Mouse (Mus musculus): ENCODE measurements at regions not wholly inside any gene's neighbourhood (a gene's known extent, or its start where the extent isn't known, plus 50 kb on each side); places are given as distances from the start of the nearest gene placed in this dataset.
"Not testable (repeated sequence)": the region's sequence is repeated elsewhere in the genome, so short reads cannot be mapped to it uniquely, and the experiment has no call there.

- no peak for DNase-seq (ENCODE audit: low spot score)
These were observed 248.6 kb downstream of the Sec16b start for GRCm38 (mm10) chr1:157755015-157755649.

- DNase-seq (ENCODE audit: low spot score): no peak
These were observed 250.4 kb downstream of the Sec16b start for GRCm38 (mm10) chr1:157756977-157757376.

- no peak for DNase-seq (ENCODE audit: low spot score)
These were observed 251.8 kb downstream of the Sec16b start for GRCm38 (mm10) chr1:157758337-157758736.

- no peak for DNase-seq (ENCODE audit: low spot score)
These were observed 261.7 kb downstream of the Sec16b start for GRCm38 (mm10) chr1:157768201-157768600.

GRCm38 (mm10) chr1:157797711-157798110 lies 291.2 kb downstream of the Sec16b start:
- no peak for DNase-seq (ENCODE audit: low spot score)

- DNase-seq (ENCODE audit: low spot score): no peak
These were observed 292.3 kb downstream of the Sec16b start for GRCm38 (mm10) chr1:157798561-157799553.

- no peak for DNase-seq (ENCODE audit: low spot score)
These were observed 294.6 kb downstream of the Sec16b start for GRCm38 (mm10) chr1:157801151-157801550.

GRCm38 (mm10) chr1:157804229-157804628 lies 297.7 kb downstream of the Sec16b start:
- no peak for DNase-seq (ENCODE audit: low spot score)

GRCm38 (mm10) chr1:157806296-157806695 lies 299.8 kb downstream of the Sec16b start:
- DNase-seq (ENCODE audit: low spot score): no peak

- no peak for DNase-seq (ENCODE audit: low spot score)
These were observed 303.3 kb downstream of the Sec16b start for GRCm38 (mm10) chr1:157809674-157810471.

- DNase-seq (ENCODE audit: low spot score): no peak
These were observed 304.1 kb downstream of the Sec16b start for GRCm38 (mm10) chr1:157810657-157811056.

- no peak for DNase-seq (ENCODE audit: low spot score)
These were observed 321.4 kb downstream of the Sec16b start for GRCm38 (mm10) chr1:157827966-157828365.

- no peak for DNase-seq (ENCODE audit: low spot score)
These were observed 325.0 kb downstream of the Sec16b start for GRCm38 (mm10) chr1:157831511-157831910.

- DNase-seq (ENCODE audit: low spot score): no peak
These were observed 366.2 kb downstream of the Sec16b start for GRCm38 (mm10) chr1:157872775-157873174.

- no peak for DNase-seq (ENCODE audit: low spot score)
These were observed 368.5 kb downstream of the Sec16b start for GRCm38 (mm10) chr1:157875006-157875405.

GRCm38 (mm10) chr1:157877117-157877516 lies 370.6 kb downstream of the Sec16b start:
- DNase-seq (ENCODE audit: low spot score): not testable (repeated sequence)

GRCm38 (mm10) chr1:157887146-157887545 lies 380.6 kb downstream of the Sec16b start:
- no peak for DNase-seq (ENCODE audit: low spot score)

- peak; percentile 52 for DNase-seq (ENCODE audit: low spot score)
These were observed 382.0 kb downstream of the Sec16b start for GRCm38 (mm10) chr1:157888573-157888972.

GRCm38 (mm10) chr1:157906168-157906567 lies 399.6 kb downstream of the Sec16b start:
- no peak for DNase-seq (ENCODE audit: low spot score)

- no peak for DNase-seq (ENCODE audit: low spot score)
These were observed 418.3 kb downstream of the Brinp2 start for GRCm38 (mm10) chr1:157937800-157938348.

- DNase-seq (ENCODE audit: low spot score): no peak
These were observed 416.6 kb downstream of the Brinp2 start for GRCm38 (mm10) chr1:157939516-157939915.

- DNase-seq (ENCODE audit: low spot score): no peak
These were observed 415.8 kb downstream of the Brinp2 start for GRCm38 (mm10) chr1:157940331-157940758.

All from layer of hippocampus, adult 9-10 months (tissue).